Mouse (Mus musculus) liver, adult 2 months (tissue): ENCODE data around the gene Tnik.

Experiments used
- CTCF ChIP-seq: fragments of 200-500 bp; IDR thresholded peaks from 2 replicates; pipeline ENCODE4 v1.5.1; 2011; ENCODE audit warnings: low read depth, low read length, control low read depth
- POLR2A ChIP-seq: fragments of 200-500 bp; IDR thresholded peaks from 2 replicates; pipeline ENCODE4 v1.6.1; 2011; ENCODE audit warnings: low read length, control low read depth; ENCODE audit not compliant: insufficient read depth; ENCODE audit errors: extremely low read depth

- TF ChIP-seq CTCF (no peak), POLR2A (no peak)
These were observed 135.8 kb downstream of the Tnik start for GRCm38 (mm10) chr3:28398781-28399180.
